Mouse (Mus musculus): ENCODE data around the gene Sema5a.

Gene Sema5a

GRCm38 (mm10) chr15:32437654-32438053, 193.0 kb downstream of the Sema5a start:
- no peak for DNase-seq (ENCODE audit: low read depth, low spot score)

- no peak for DNase-seq (ENCODE audit: low read depth, low spot score)
These were observed 198.1 kb downstream of the Sema5a start for GRCm38 (mm10) chr15:32442745-32443144.

GRCm38 (mm10) chr15:32447558-32448349, 203.1 kb downstream of the Sema5a start:
- no peak for DNase-seq (ENCODE audit: low read depth, low spot score)

GRCm38 (mm10) chr15:32459046-32459445, 214.4 kb downstream of the Sema5a start:
- no peak for DNase-seq (ENCODE audit: low read depth, low spot score)

GRCm38 (mm10) chr15:32460238-32460637, 215.6 kb downstream of the Sema5a start:
- DNase-seq (ENCODE audit: low read depth, low spot score), result no peak

- DNase-seq (ENCODE audit: low read depth, low spot score), result no peak
These were observed 227.0 kb downstream of the Sema5a start for GRCm38 (mm10) chr15:32471480-32472050.

- DNase-seq (ENCODE audit: low read depth, low spot score), result no peak
These were observed 236.1 kb downstream of the Sema5a start for GRCm38 (mm10) chr15:32480747-32481146.

- no peak for DNase-seq (ENCODE audit: low read depth, low spot score)
These were observed 240.7 kb downstream of the Sema5a start for GRCm38 (mm10) chr15:32485064-32485964.

- no peak for DNase-seq (ENCODE audit: low read depth, low spot score)
These were observed 243.4 kb downstream of the Sema5a start for GRCm38 (mm10) chr15:32487968-32488367.

GRCm38 (mm10) chr15:32494219-32494618, 249.6 kb downstream of the Sema5a start:
- DNase-seq (ENCODE audit: low read depth, low spot score), result no peak

GRCm38 (mm10) chr15:32494899-32495298, 250.3 kb downstream of the Sema5a start:
- DNase-seq (ENCODE audit: low read depth, low spot score), result no peak

- DNase-seq (ENCODE audit: low read depth, low spot score), result no peak
These were observed 252.3 kb downstream of the Sema5a start for GRCm38 (mm10) chr15:32496880-32497279.

- no peak for DNase-seq (ENCODE audit: low read depth, low spot score)
These were observed 261.3 kb downstream of the Sema5a start for GRCm38 (mm10) chr15:32505941-32506340.

- DNase-seq (ENCODE audit: low read depth, low spot score), result no peak
These were observed 263.7 kb downstream of the Sema5a start for GRCm38 (mm10) chr15:32508282-32508681.

GRCm38 (mm10) chr15:32514877-32515276, 270.3 kb downstream of the Sema5a start:
- DNase-seq (ENCODE audit: low read depth, low spot score), result no peak

- no peak for DNase-seq (ENCODE audit: low read depth, low spot score)
These were observed 273.3 kb downstream of the Sema5a start for GRCm38 (mm10) chr15:32517954-32518353.

GRCm38 (mm10) chr15:32532539-32532938, 287.9 kb downstream of the Sema5a start:
- DNase-seq (ENCODE audit: low read depth, low spot score), result no peak

GRCm38 (mm10) chr15:32533541-32534080, 289.0 kb downstream of the Sema5a start:
- DNase-seq (ENCODE audit: low read depth, low spot score), result no peak

- DNase-seq (ENCODE audit: low read depth, low spot score), result no peak
These were observed 292.3 kb downstream of the Sema5a start for GRCm38 (mm10) chr15:32536755-32537503.

- DNase-seq (ENCODE audit: low read depth, low spot score), result no peak
These were observed 292.8 kb downstream of the Sema5a start for GRCm38 (mm10) chr15:32537504-32537792.

- DNase-seq (ENCODE audit: low read depth, low spot score), result no peak
These were observed 293.5 kb downstream of the Sema5a start for GRCm38 (mm10) chr15:32538092-32538491.
